Mouse (Mus musculus) CH12.LX (cell line): ENCODE measurements around the gene Sbno1. TPM values are rescaled to one million over a fixed set of nuclear protein-coding genes. Genes with fewer than 3 reads are reported as not detected.

Experiments
- DNase-seq: peaks from one replicate; pipeline ENCODE4 v3.0.0-alpha.2; 2013; ENCODE audit errors: extremely low read depth
- H3K27ac ChIP-seq: 2 replicates; pipeline ENCODE4 v1.5.1; 2012; ENCODE audit warnings: low read depth, mild to moderate bottlenecking, control low read depth, moderate library complexity; ENCODE audit not compliant: insufficient read depth
- H3K27me3 ChIP-seq: replicated peaks from 2 replicates; pipeline ENCODE3; 2012; ENCODE audit warnings: inconsistent platforms
- H3K36me3 ChIP-seq, 2 experiments: replicated peaks in 1 of 2; 2 replicates each; pipeline versions ENCODE3 to v1.6.1; 2012; ENCODE audit warnings: inconsistent platforms in 1 of 2, low read length in 1 of 2, mild to moderate bottlenecking in 1 of 2, mixed read lengths in 1 of 2, moderate library complexity in 1 of 2; ENCODE audit not compliant: control insufficient read depth in 1 of 2, insufficient read depth in 1 of 2
- H3K4me1 ChIP-seq, 2 experiments: 2 replicates each; pipeline ENCODE4 v1.6.1; 2012; ENCODE audit warnings: inconsistent platforms in 1 of 2, moderate library complexity in 1 of 2; ENCODE audit not compliant: insufficient read depth in 2 of 2, control insufficient read depth in 1 of 2
- H3K4me2 ChIP-seq: 2 replicates; pipeline ENCODE4 v1.6.1; 2012; ENCODE audit warnings: low read depth, mild to moderate bottlenecking, control low read depth; ENCODE audit not compliant: poor library complexity, insufficient read depth, severe bottlenecking
- H3K4me3 ChIP-seq, 3 experiments: fragments of 150-350 bp in 1 of 3; sonication (generic) in 1 of 3; replicated peaks in 1 of 3; 2 replicates each; pipeline versions ENCODE3 to v1.5.1; 2011 to 2012; ENCODE audit warnings: low read depth in 2 of 3, low read length in 2 of 3, mild to moderate bottlenecking in 2 of 3, moderate library complexity in 2 of 3, control low read depth in 1 of 3, improper control_type of control experiment in 1 of 3, inconsistent platforms in 1 of 3, mixed read lengths in 1 of 3; ENCODE audit not compliant: poor library complexity in 1 of 3
- H3K79me2 ChIP-seq: replicated peaks from 2 replicates; pipeline ENCODE4 v1.6.1; 2012; ENCODE audit warnings: mild to moderate bottlenecking, moderate library complexity; ENCODE audit not compliant: control insufficient read depth, poor library complexity, insufficient read depth, severe bottlenecking; ENCODE audit errors: extremely low read depth
- H3K9ac ChIP-seq: 2 replicates; pipeline ENCODE4 v1.6.1; 2012; ENCODE audit warnings: low read depth, mild to moderate bottlenecking, control low read depth, moderate library complexity; ENCODE audit not compliant: insufficient read depth
- H3K9me3 ChIP-seq: replicated peaks from 2 replicates; pipeline ENCODE3; 2012; ENCODE audit warnings: low read length, inconsistent platforms, mixed read lengths
- BHLHE40 ChIP-seq: IDR thresholded peaks from 2 replicates; pipeline ENCODE4 v1.6.1; 2011; ENCODE audit warnings: mild to moderate bottlenecking, low read depth, low read length, improper control_type of control experiment
- CHD1 ChIP-seq: IDR thresholded peaks from 2 replicates; pipeline ENCODE4 v1.6.1; 2012; ENCODE audit warnings: low read depth, low read length, improper control_type of control experiment, inconsistent platforms
- CHD2 ChIP-seq: IDR thresholded peaks from 2 replicates; pipeline ENCODE4 v1.6.1; 2011; ENCODE audit warnings: low read length, improper control_type of control experiment
- CTCF ChIP-seq, 2 experiments: IDR thresholded peaks in 1 of 2; conservative IDR thresholded peaks in 1 of 2; 2 replicates each; pipeline ENCODE4 v1.5.1; 2011 to 2012; ENCODE audit warnings: low read depth in 2 of 2, low read length in 2 of 2, improper control_type of control experiment in 1 of 2, inconsistent platforms in 1 of 2, mild to moderate bottlenecking in 1 of 2, moderate library complexity in 1 of 2
- E2F4 ChIP-seq: IDR thresholded peaks from 2 replicates; pipeline ENCODE4 v1.6.1; 2011; ENCODE audit warnings: low read depth, low read length, improper control_type of control experiment; ENCODE audit not compliant: insufficient replicate concordance
- ELF1 ChIP-seq: IDR thresholded peaks from 2 replicates; pipeline ENCODE4 v1.6.1; 2014; ENCODE audit warnings: low read depth, mild to moderate bottlenecking, inconsistent platforms, low read length, improper control_type of control experiment
- EP300 ChIP-seq: IDR thresholded peaks from 2 replicates; pipeline ENCODE4 v1.6.1; 2011; ENCODE audit warnings: low read length, improper control_type of control experiment
- ETS1 ChIP-seq: conservative IDR thresholded peaks from 2 replicates; pipeline ENCODE4 v1.6.1; 2012; ENCODE audit warnings: low read depth, mild to moderate bottlenecking, inconsistent platforms, low read length, improper control_type of control experiment, moderate library complexity
- GABPA ChIP-seq: IDR thresholded peaks from 2 replicates; pipeline ENCODE4 v1.6.1; 2012; ENCODE audit warnings: low read depth, low read length, improper control_type of control experiment, inconsistent platforms; ENCODE audit not compliant: insufficient replicate concordance
- HCFC1 ChIP-seq: IDR thresholded peaks from 2 replicates; pipeline ENCODE4 v1.6.1; 2012; ENCODE audit warnings: low read depth, mild to moderate bottlenecking, inconsistent platforms, low read length, improper control_type of control experiment
- IRF4 ChIP-seq: IDR thresholded peaks from 2 replicates; pipeline ENCODE4 v1.6.1; 2014; ENCODE audit warnings: low read depth, mild to moderate bottlenecking, inconsistent platforms, low read length, improper control_type of control experiment
- JUN ChIP-seq: IDR thresholded peaks from 2 replicates; pipeline ENCODE4 v1.6.1; 2011; ENCODE audit warnings: low read depth, mild to moderate bottlenecking, low read length, improper control_type of control experiment, moderate library complexity; ENCODE audit not compliant: insufficient read depth
- JUND ChIP-seq: conservative IDR thresholded peaks from 2 replicates; pipeline ENCODE4 v1.6.1; 2011; ENCODE audit warnings: low read depth, low read length, improper control_type of control experiment
- KAT2A ChIP-seq: IDR thresholded peaks from 2 replicates; pipeline ENCODE4 v1.6.1; 2012; ENCODE audit warnings: low read length, improper control_type of control experiment, inconsistent platforms; ENCODE audit not compliant: insufficient replicate concordance
- MAFK ChIP-seq: IDR thresholded peaks from 2 replicates; pipeline ENCODE4 v1.6.1; 2011; ENCODE audit warnings: low read length, improper control_type of control experiment; ENCODE audit not compliant: insufficient replicate concordance
- MAX ChIP-seq: IDR thresholded peaks from 2 replicates; pipeline ENCODE4 v1.6.1; 2011; ENCODE audit warnings: low read length, improper control_type of control experiment
- MAZ ChIP-seq: IDR thresholded peaks from 2 replicates; pipeline ENCODE4 v1.6.1; 2012; ENCODE audit warnings: low read depth, mild to moderate bottlenecking, inconsistent platforms, low read length, improper control_type of control experiment, moderate library complexity
- MEF2A ChIP-seq: IDR thresholded peaks from 2 replicates; pipeline ENCODE4 v1.6.1; 2014; ENCODE audit warnings: low read depth, mild to moderate bottlenecking, inconsistent platforms, low read length, improper control_type of control experiment, borderline replicate concordance
- MXI1 ChIP-seq: IDR thresholded peaks from 2 replicates; pipeline ENCODE4 v1.6.1; 2011; ENCODE audit warnings: mild to moderate bottlenecking, low read depth, low read length, improper control_type of control experiment
- MYC ChIP-seq: IDR thresholded peaks from 2 replicates; pipeline ENCODE4 v1.6.1; 2011; ENCODE audit warnings: low read depth, mild to moderate bottlenecking, improper control_type of control experiment, low read length
- NELFE ChIP-seq: IDR thresholded peaks from 2 replicates; pipeline ENCODE4 v1.6.1; 2011; ENCODE audit warnings: low read depth, low read length, improper control_type of control experiment
- NRF1 ChIP-seq: IDR thresholded peaks from 2 replicates; pipeline ENCODE4 v1.6.1; 2014; ENCODE audit warnings: low read depth, mild to moderate bottlenecking, inconsistent platforms, low read length, improper control_type of control experiment, moderate library complexity
- PAX5 ChIP-seq: IDR thresholded peaks from 2 replicates; pipeline ENCODE4 v1.6.1; 2012; ENCODE audit warnings: low read length, inconsistent platforms, mixed read lengths
- POLR2A ChIP-seq: IDR thresholded peaks from 2 replicates; pipeline ENCODE4 v1.6.1; 2011; ENCODE audit warnings: low read depth, mild to moderate bottlenecking, improper control_type of control experiment, low read length
- POLR2AphosphoS2 ChIP-seq: IDR thresholded peaks from 2 replicates; pipeline ENCODE4 v1.6.1; 2011; ENCODE audit warnings: low read depth, low read length, improper control_type of control experiment
- RAD21 ChIP-seq: IDR thresholded peaks from 2 replicates; pipeline ENCODE4 v1.6.1; 2011; ENCODE audit warnings: low read depth, mild to moderate bottlenecking, low read length, improper control_type of control experiment, moderate library complexity
- RCOR1 ChIP-seq: conservative IDR thresholded peaks from 2 replicates; pipeline ENCODE4 v1.6.1; 2012; ENCODE audit warnings: low read depth, mild to moderate bottlenecking, inconsistent platforms, low read length, improper control_type of control experiment
- SIN3A ChIP-seq: IDR thresholded peaks from 2 replicates; pipeline ENCODE4 v1.6.1; 2012; ENCODE audit warnings: low read length, improper control_type of control experiment, inconsistent platforms
- SMC3 ChIP-seq: IDR thresholded peaks from 2 replicates; pipeline ENCODE4 v1.6.1; 2011; ENCODE audit warnings: low read depth, low read length, improper control_type of control experiment
- TBP ChIP-seq: conservative IDR thresholded peaks from 2 replicates; pipeline ENCODE4 v1.6.1; 2011; ENCODE audit warnings: low read depth, low read length, improper control_type of control experiment
- TCF12 ChIP-seq: IDR thresholded peaks from 2 replicates; pipeline ENCODE4 v1.6.1; 2014; ENCODE audit warnings: low read depth, mild to moderate bottlenecking, inconsistent platforms, low read length, improper control_type of control experiment
- UBTF ChIP-seq: IDR thresholded peaks from 2 replicates; pipeline ENCODE4 v1.6.1; 2012; ENCODE audit warnings: low read depth, mild to moderate bottlenecking, inconsistent platforms, low read length, improper control_type of control experiment, moderate library complexity
- USF1 ChIP-seq: IDR thresholded peaks from 2 replicates; pipeline ENCODE4 v1.6.1; 2014; ENCODE audit warnings: low read depth, mild to moderate bottlenecking, inconsistent platforms, low read length, improper control_type of control experiment
- USF2 ChIP-seq: conservative IDR thresholded peaks from 2 replicates; pipeline ENCODE4 v1.6.1; 2011; ENCODE audit warnings: low read depth, low read length, improper control_type of control experiment
- ZC3H11A ChIP-seq: IDR thresholded peaks from 2 replicates; pipeline ENCODE4 v1.6.1; 2012; ENCODE audit warnings: low read depth, mild to moderate bottlenecking, inconsistent platforms, low read length, improper control_type of control experiment
- ZKSCAN1 ChIP-seq: IDR thresholded peaks from 2 replicates; pipeline ENCODE4 v1.6.1; 2012; ENCODE audit warnings: low read depth, inconsistent platforms, low read length, improper control_type of control experiment, borderline replicate concordance
- ZMIZ1 ChIP-seq: IDR thresholded peaks from 2 replicates; pipeline ENCODE4 v1.6.1; 2012; ENCODE audit warnings: low read depth, mild to moderate bottlenecking, inconsistent platforms, low read length, improper control_type of control experiment
- ZNF384 ChIP-seq: IDR thresholded peaks from 2 replicates; pipeline ENCODE4 v1.6.1; 2012; ENCODE audit warnings: low read depth, low read length, improper control_type of control experiment, inconsistent platforms
- dilution Hi-C: fragments of 300-500 bp; cut with MboI; formaldehyde crosslinking; loops from 2 replicates; pipeline ENCODE4 v1.14.3; 2020; ENCODE audit warnings: low sequenced_read_pairs; ENCODE audit not compliant: extremely low pct_unique_long_range_greater_than_20kb, extremely low pct_ligation_motif_present
- in situ Hi-C: fragments of 300-500 bp; cut with MboI; formaldehyde crosslinking; loops from 3 replicates; pipeline ENCODE4 v1.14.3; 2019; ENCODE audit warnings: low sequenced_read_pairs, low pct_ligation_motif_present, low pct_unique_long_range_greater_than_20kb, mixed read lengths
- polyA plus RNA-seq: library from polyadenylated mRNA; unstranded; fragments of >175 nt; gene quantifications from 2 replicates; pipeline ENCODE4 v1.2.1, GENCODE M21; 2012; ENCODE audit warnings: low read depth; ENCODE audit not compliant: insufficient read length
- total RNA-seq, 2 experiments: library from RNA; depleted of rRNA; stranded (reverse); fragments of 300-350 nt in 1 of 2; fragments of >200 nt in 1 of 2; gene quantifications; 2 replicates each; pipeline ENCODE4 v1.2.3; 2012 to 2014

The Sbno1 gene
- total and polyA plus RNA-seq, 3 experiments = 35.0 to 48.5 (median 38.3) TPM

DNA sequence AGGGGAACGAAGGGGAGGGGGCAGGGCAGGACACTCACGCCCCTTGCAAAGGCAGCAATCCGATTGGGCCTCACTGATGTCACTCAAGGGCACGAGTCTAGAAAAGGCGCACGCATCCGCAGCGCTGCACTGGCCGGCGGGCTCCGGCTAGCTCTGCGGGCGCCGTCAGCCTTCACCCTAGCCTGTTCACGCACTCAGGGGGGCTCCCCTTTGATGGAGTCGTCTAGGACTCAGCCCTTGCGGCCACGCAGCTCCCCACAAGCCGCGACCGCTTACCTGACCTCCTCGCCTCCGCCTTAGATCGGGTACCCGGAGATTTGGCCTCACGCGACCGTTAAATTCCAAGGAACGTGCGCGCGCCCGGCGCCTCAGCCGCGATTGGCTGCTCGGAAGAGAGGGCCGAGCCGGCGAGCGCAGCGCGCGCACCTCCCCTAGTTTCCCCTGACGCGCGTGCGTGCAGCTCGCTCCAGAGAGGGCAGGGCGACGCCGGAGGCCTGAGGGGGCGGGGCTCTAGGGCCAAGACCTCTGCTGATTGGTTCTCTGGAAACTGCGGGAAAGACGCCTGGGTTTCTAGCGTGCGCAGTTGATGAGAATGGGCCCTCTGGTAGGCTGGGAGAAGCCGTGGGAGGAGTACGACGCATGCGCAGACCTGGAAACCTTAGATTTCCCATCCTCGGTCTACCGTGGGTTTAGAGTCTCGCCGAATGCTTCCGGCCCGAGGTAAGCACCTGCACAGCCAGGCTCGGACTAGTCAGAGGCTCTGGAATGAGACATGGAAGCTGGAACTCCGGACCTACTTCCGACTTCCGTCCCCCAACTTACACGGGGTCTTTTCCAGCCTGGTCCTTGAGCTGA is 98.1 kb downstream of the Sbno1 start, which contains the start of the genes Mphosph9 and 2810006K23Rik:
Gene Mphosph9 (minus strand): TSS at position 463 of the 855 bp plus-strand sequence.
Gene 2810006K23Rik (plus strand): TSS at position 580 of the 855 bp plus-strand sequence.
- H3K4me2 ChIP-seq = peak within 1 kb of the TSS; percentile 94
- H3K36me3 ChIP-seq = peaks cover 3 to 17% of the 10 kb centered on the region in 2 experiments
- peak within 1 kb of the TSS; percentile 61 to 99 (median 84) for H3K4me3 ChIP-seq
- TF ChIP-seq ZC3H11A (no peak), CHD1 (peak; percentile 66; the same call in 1 of the 2 replicates), JUN (no peak), EP300 (no peak), MEF2A (peak; percentile 24), HCFC1 (peak; percentile 53), ZKSCAN1 (no peak), ZMIZ1 (peak; percentile 98), USF2 (no peak), POLR2AphosphoS2 (peak; percentile 97), JUND (no peak; the same call in 1 of the 2 replicates), E2F4 (0 out of 2 replicates have a peak, but pooled peaks have one; percentile 72), POLR2A (peak; percentile 98), IRF4 (peak; percentile 42; the same call in 1 of the 2 replicates), MAZ (peak; percentile 77), TCF12 (peak; percentile 87), CTCF (conservative IDR thresholded peaks at IDR 0.05 in 1 of 2, IDR thresholded peaks at IDR 0.05 in 1 of 2; ENCODE audit: low read depth in 2 of 2, low read length in 2 of 2) (no peak), SMC3 (no peak), GABPA (no peak), TBP (peak; percentile 97), KAT2A (peak; percentile 32; the same call in 1 of the 2 replicates), MXI1 (peak; percentile 81), UBTF (0 out of 2 replicates have a peak, but pooled peaks have one; percentile 72), MYC (peak; percentile 71; the same call in 1 of the 2 replicates), ZNF384 (no peak), RAD21 (no peak), SIN3A (peak; percentile 58; the same call in 1 of the 2 replicates), NELFE (peak; percentile 99), ELF1 (peak; percentile 58), CHD2 (peak; percentile 96), BHLHE40 (peak; percentile 96), ETS1 (no peak; the same call in none of the 2 replicates), USF1 (no peak), MAFK (no peak), PAX5 (no peak), RCOR1 (peak; percentile 52; the same call in 1 of the 2 replicates), NRF1 (peak; percentile 91), MAX (peak; percentile 81)
- in situ Hi-C loops (no loop called here), dilution Hi-C loops (no loop called here)
- peak within 1 kb of the TSS; percentile 79 for H3K27ac ChIP-seq
- no peaks in the 10 kb centered on the region for H3K9me3 ChIP-seq
- H3K27me3 ChIP-seq = no peaks in the 10 kb centered on the region
- peaks cover 7% of the 10 kb centered on the region; the same call in 1 of the 2 replicates for H3K79me2 ChIP-seq
- H3K9ac ChIP-seq = peak within 1 kb of the TSS; percentile 87
- peaks cover 3 to 23% of the 10 kb centered on the region in 2 experiments; a peak in 3 of 4 replicates for H3K4me1 ChIP-seq
- DNase-seq = peak; percentile 99
